Mouse (Mus musculus): ENCODE results near the gene Mpz.
A peak's percentile ranks its signal among the peaks of the same experiment; 100 is the strongest.
"Not testable (repeated sequence)": the region's sequence is repeated elsewhere in the genome, so short reads cannot be mapped to it uniquely, and the experiment has no call there.

The Mpz gene

DNA sequence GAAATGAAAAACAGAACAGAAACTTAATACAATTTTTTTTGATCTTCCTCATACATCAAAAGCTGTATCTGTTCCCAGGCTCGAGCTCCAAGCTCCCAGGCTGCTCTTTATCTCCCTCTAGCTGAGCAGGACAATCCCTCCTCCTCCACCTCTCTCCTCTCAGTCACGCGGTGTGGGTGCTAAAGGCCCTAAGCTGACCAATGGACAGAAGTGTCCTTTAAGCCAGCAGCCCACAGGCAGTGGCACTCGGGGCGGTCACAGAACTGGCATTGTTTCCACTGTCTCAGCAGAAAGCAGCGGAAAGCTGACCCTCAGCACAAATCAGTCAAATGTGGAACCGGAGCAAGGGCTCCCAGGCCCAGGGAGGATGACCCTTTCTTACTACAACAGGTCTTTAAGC, 21.3 kb upstream of the Mpz start:
- DNase-seq (ENCODE audit: low spot score in 2 of 2) = no peak

GRCm38 (mm10) chr1:171130971-171131370, 19.5 kb upstream of the Mpz start:
- no peak for DNase-seq (ENCODE audit: low spot score in 2 of 2)

DNA sequence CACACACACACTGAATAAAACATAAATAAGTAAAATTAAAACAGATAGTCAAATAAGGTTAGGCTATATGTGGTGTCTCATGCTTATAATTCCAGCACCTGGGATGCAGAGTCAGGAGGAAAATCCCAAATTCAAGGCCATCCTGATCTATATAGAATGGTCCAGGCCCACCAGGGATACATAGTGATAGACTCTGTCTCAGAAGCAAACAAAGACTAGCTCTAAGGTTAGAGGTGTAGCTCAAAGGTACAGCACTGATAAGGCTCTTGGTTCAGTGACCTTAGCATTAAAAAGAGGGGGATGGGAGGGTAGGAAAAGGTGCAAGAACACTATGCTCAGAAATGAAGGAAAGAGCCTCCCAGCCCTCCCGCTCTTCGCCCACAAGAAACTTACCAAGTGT, 14.9 kb upstream of the Mpz start:
- no peak for DNase-seq (ENCODE audit: low spot score in 2 of 2)

- not testable (repeated sequence) for DNase-seq (ENCODE audit: low spot score in 2 of 2)
Observed at GRCm38 (mm10) chr1:171137486-171138155, 12.9 kb upstream of the Mpz start.

- not testable (repeated sequence) for DNase-seq (ENCODE audit: low spot score in 2 of 2)
Observed at GRCm38 (mm10) chr1:171142981-171143380, 7.5 kb upstream of the Mpz start.

DNA sequence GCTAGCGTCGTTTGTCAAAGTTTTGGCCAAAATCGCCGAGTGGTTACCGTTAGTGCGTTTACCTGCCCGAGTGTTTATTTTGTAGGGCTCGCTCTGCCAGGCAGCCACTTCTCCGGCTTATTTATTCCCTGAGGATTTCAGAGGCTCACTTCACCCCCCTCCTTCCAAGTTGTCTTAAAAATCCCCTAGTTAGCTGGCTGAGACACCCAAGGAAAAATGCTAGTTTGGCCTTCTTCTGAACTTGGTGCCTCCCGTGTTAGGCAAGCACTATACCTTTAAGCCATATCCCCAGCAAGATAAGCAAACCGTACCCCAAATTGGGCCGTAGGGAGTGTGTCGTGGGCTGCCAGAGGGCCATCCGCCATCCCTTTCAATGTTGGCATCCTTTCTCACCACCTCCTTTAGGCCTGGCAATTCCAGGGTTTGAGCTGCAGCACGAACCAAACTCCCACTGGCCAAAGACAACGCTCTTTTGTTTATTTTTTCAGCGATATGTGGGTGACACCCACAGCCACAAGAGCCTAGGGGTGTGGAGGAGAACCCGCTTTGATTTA, 404 bp downstream of the Mpz start:
- DNase-seq (ENCODE audit: low spot score in 2 of 2) = no peak

GRCm38 (mm10) chr1:171151966-171152365, 1.5 kb downstream of the Mpz start:
- DNase-seq (ENCODE audit: low spot score in 2 of 2) = no peak

- no peak for DNase-seq (ENCODE audit: low spot score in 2 of 2)
Observed at GRCm38 (mm10) chr1:171156644-171157043, 6.1 kb downstream of the Mpz start.

DNA sequence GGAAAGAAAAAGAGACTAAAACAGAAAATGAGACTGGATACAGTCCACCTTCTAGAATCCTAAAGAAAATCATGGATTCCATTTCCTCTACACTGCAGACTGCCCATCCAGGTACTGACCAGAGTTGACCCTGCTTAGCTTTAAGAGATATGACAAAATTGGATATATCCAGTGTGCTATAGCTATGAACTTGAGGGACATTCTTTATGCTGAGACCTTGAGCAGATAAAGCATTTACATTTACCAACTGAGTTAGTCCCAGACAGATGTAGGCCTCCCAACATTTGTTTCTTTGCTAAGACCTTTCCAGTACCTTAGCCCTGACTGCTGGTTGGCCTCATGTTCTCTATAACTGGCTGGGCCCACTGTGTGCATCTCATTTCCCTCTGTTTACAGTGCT, 7.5 kb downstream of the Mpz start:
- no peak for DNase-seq (ENCODE audit: low spot score in 2 of 2)

- peak; percentile 5 to 44 for DNase-seq (ENCODE audit: low spot score in 2 of 2)
Observed at GRCm38 (mm10) chr1:171159485-171159975, 9.0 kb downstream of the Mpz start.

GRCm38 (mm10) chr1:171162526-171162925, 12.0 kb downstream of the Mpz start:
- DNase-seq (ENCODE audit: low spot score in 2 of 2) = no peak

GRCm38 (mm10) chr1:171164258-171164657, 13.7 kb downstream of the Mpz start:
- DNase-seq (ENCODE audit: low spot score in 2 of 2) = no peak

- DNase-seq (ENCODE audit: low spot score in 2 of 2) = no peak
Observed at GRCm38 (mm10) chr1:171165629-171166345, 15.3 kb downstream of the Mpz start.

DNA sequence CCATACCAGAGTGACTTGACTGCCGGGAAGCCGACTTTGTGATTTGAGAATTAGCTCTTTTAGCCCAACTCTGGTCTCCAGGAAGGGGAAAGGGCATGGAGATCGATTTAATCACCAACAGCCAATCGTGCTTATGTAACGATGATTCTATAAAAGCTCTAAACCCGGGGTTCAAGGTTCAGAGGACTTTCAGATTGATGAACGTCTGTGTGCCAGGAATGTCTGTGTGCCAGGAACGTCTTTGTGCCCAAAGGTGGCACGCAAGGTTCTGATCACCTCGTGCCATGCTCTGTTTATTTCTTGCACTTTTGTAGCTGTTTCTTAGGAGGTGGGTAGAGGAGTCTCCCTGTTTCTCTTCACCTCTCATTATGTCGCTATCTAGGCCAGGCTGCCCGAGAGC, 18.4 kb downstream of the Mpz start:
- DNase-seq (ENCODE audit: low spot score in 2 of 2) = no peak

- DNase-seq (ENCODE audit: low spot score in 2 of 2) = no peak
Observed at GRCm38 (mm10) chr1:171169913-171170312, 19.4 kb downstream of the Mpz start.

DNA sequence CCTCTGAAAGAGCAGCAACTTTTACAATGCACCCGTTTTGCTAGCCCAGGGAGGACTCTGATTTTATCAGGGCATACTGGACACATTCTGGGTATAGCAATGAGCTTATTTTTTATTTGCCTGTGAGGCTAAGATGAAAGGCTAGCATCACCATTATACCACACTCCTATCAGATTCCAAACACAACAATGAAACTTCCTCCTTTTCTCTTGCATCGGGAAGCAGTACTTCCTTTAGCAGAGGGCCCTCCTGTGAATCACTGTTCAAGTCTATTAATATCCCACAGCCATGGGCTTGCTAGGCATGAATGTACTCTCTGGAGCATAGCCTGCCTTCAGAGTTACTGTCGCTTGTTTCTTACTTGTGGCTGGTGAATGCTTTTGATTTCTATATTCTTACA, 20.6 kb downstream of the Mpz start:
- no peak for DNase-seq (ENCODE audit: low spot score in 2 of 2)

- DNase-seq (ENCODE audit: low spot score in 2 of 2) = no peak
Observed at GRCm38 (mm10) chr1:171172779-171173178, 22.3 kb downstream of the Mpz start.

- DNase-seq (ENCODE audit: low spot score in 2 of 2) = no peak
Observed at GRCm38 (mm10) chr1:171179487-171180171, 29.1 kb downstream of the Mpz start.

GRCm38 (mm10) chr1:171183025-171183424, 32.5 kb downstream of the Mpz start:
- DNase-seq (ENCODE audit: low spot score in 2 of 2) = no peak

DNA sequence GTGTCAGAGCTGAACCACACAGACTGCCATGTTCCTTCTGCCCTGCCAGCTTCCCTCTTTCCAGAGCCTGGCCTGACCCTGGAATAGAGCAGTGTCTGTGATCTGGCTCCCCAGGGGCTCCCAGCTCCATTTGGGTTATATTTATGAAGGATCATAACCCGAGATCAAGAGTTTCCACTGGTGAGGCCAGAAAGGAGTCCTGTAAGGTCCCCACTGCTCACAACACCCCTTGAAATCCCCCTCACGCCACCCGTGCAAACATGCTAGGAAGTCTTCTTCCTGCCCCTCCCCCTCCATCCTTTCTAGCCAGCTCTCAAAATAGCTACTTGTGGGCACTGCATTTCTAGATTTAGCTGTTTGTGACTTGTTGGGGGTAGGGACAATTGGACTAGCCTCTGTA, 33.1 kb downstream of the Mpz start:
- no peak for DNase-seq (ENCODE audit: low spot score in 2 of 2)

DNA sequence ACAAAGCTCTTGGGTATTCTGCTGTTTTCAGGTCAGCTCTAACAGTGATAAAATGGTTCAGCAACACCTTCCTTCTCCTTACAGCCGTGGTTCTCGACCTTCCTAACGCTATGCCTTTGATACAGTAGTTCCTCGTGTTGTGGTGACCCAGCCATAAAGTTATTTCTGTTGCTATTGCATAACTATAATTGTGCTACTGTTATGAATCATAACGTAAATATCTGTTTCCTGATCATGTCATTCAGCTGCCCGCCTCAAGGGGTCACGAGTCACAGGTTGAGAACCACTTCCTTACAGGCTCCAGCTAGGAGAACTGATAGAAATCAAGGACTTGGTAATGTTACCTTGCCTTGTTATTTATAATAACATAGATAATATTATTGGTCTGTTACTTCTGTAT, 33.8 kb downstream of the Mpz start:
- peak; percentile 47 to 58 for DNase-seq (ENCODE audit: low spot score in 2 of 2)

DNA sequence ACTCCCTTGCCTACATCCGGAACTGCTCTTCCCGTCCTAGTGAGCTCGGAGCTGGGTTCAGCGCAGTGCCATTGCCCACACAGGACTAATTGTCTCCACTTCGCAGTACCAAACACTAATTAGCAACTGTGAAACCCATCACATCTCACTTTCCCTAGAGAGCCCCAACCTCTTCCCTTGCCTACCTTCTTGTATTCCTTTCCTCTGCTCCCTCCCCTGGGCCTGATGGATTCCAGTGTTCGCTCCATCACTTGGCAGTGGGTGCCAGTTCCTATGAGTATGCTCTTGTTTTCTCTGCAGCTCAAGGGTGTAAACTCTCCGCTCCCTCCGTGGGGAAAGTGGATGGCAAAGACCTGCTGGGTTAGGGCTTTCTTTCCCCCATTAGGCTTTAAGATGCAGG, 35.1 kb downstream of the Mpz start:
- no peak for DNase-seq (ENCODE audit: low spot score in 2 of 2)

Measured in urinary bladder, adult 18-20 months (tissue).